Mouse (Mus musculus) CD4-positive, CD25-positive, alpha-beta regulatory T cell, adult 9 weeks (primary cell): ENCODE results near the gene Prrt3. TPM values are rescaled to one million over a fixed set of nuclear protein-coding genes. Genes with fewer than 3 reads are reported as not detected.

Source experiments
- polyA plus RNA-seq: library from polyadenylated mRNA; unstranded; fragments of 100-300 nt; shearing (Covaris generic); gene quantifications from one replicate; pipeline ENCODE4 v1.2.1, GENCODE M21; 2017

Prrt3 gene
- 0.25 TPM for polyA plus RNA-seq

GRCm38 (mm10) chr6:113501388-113502084 lies at the start of gene Prrt3:
Gene Prrt3 (minus strand): TSS chr6:113501931.

GRCm38 (mm10) chr6:113530932-113531839 lies 29.5 kb upstream of the Prrt3 start, which contains the start of the genes Emc3 and Fancd2:
Gene Emc3 (minus strand): TSS chr6:113531652.
Gene Fancd2 (plus strand): TSS chr6:113531682.

GRCm38 (mm10) chr6:113483100-113483615 lies 18.6 kb downstream of the Prrt3 start, which contains the start of gene Creld1:
Gene Creld1 (plus strand): TSS chr6:113483297.

GRCm38 (mm10) chr6:113471297-113471936 lies 30.3 kb downstream of the Prrt3 start, which contains the start of gene Il17rc:
Gene Il17rc (plus strand): TSS chr6:113471427.

GRCm38 (mm10) chr6:113457952-113458534 lies 43.7 kb downstream of the Prrt3 start, which contains the start of gene Il17re:
Gene Il17re (plus strand): TSS chr6:113458484.

Other genes starting within 250 kb of the Prrt3 start
- gene Cpne9, start 219.6 kb downstream of the Prrt3 start, polyA plus RNA-seq: not detected
- gene Brpf1, start 194.8 kb downstream of the Prrt3 start, polyA plus RNA-seq: 37.0 TPM
- 14.3 TPM for gene Ogg1, start 175.0 kb downstream of the Prrt3 start, polyA plus RNA-seq
- gene Camk1, start 157.9 kb downstream of the Prrt3 start, polyA plus RNA-seq: 2.7 TPM
- 66.9 TPM for gene Tada3, start 124.0 kb downstream of the Prrt3 start, polyA plus RNA-seq
- 593 TPM for gene Arpc4, start 123.8 kb downstream of the Prrt3 start, polyA plus RNA-seq
- gene Ttll3, start 112.7 kb downstream of the Prrt3 start, polyA plus RNA-seq: 16.9 TPM
- 19.9 TPM for gene Rpusd3, start 82.6 kb downstream of the Prrt3 start, polyA plus RNA-seq
- not detected for gene Cidec, start 66.2 kb downstream of the Prrt3 start, polyA plus RNA-seq
- 71.0 TPM for gene Jagn1, start 59.4 kb downstream of the Prrt3 start, polyA plus RNA-seq
- 0.25 TPM for gene Il17re, start 43.4 kb downstream of the Prrt3 start, polyA plus RNA-seq
- gene Il17rc, start 30.5 kb downstream of the Prrt3 start, polyA plus RNA-seq: 0.65 TPM
- gene Creld1, start 18.6 kb downstream of the Prrt3 start, polyA plus RNA-seq: 12.5 TPM
- 115 TPM for gene Emc3, start 29.7 kb upstream of the Prrt3 start, polyA plus RNA-seq
- 1.9 TPM for gene Fancd2, start 29.8 kb upstream of the Prrt3 start, polyA plus RNA-seq
- gene Fancd2os, start 98.8 kb upstream of the Prrt3 start, polyA plus RNA-seq: not detected
- 290 TPM for gene Brk1, start 102.8 kb upstream of the Prrt3 start, polyA plus RNA-seq
- gene Vhl, start 122.0 kb upstream of the Prrt3 start, polyA plus RNA-seq: 23.3 TPM
- gene Irak2, start 136.5 kb upstream of the Prrt3 start, polyA plus RNA-seq: 57.2 TPM
- gene Tatdn2, start 195.1 kb upstream of the Prrt3 start, polyA plus RNA-seq: 0.83 TPM
- gene Ghrl, start 217.9 kb upstream of the Prrt3 start, polyA plus RNA-seq: 2.3 TPM
- 194 TPM for gene Sec13, start 238.8 kb upstream of the Prrt3 start, polyA plus RNA-seq